Mouse (Mus musculus) kidney, adult 2 months (tissue): ENCODE results near the gene Bmpr1a.

Experiments
- CTCF ChIP-seq: fragments of 200-500 bp; conservative IDR thresholded peaks from 2 replicates; pipeline ENCODE4 v1.5.1; 2011; ENCODE audit warnings: low read depth, mild to moderate bottlenecking, control low read depth, low read length, moderate library complexity, mixed read lengths; ENCODE audit not compliant: insufficient read depth, insufficient read length
- POLR2A ChIP-seq: fragments of 200-500 bp; IDR thresholded peaks from one replicate; pipeline ENCODE4 v1.6.1; 2011; ENCODE audit warnings: low read depth, low read length, control low read depth

DNA sequence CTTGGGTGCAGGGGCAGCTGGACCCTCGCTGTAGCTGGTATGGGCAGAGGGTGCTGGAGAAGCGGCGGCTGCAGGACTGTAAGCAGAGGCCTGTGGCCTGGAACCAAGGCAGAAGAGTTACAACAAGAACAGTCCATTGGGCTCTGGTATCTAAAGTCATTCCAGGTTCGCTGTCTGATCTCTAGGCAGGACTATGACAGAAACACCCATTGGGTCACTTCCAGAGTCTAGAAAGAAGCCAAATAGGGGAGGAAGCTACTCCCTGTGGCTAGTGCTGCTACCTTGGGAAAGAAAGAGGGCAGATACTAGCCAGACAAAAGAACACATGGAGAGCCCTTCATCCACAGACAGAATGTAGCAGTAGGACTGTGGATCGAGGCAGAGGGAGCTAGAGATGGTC is 49.1 kb upstream of the Bmpr1a start:
- TF ChIP-seq POLR2A: no peak
- no peak for TF ChIP-seq CTCF
